Mouse (Mus musculus) right cerebral cortex, postnatal 36 days (tissue): ENCODE results near the gene Bbs12.

Source experiments
- DNase-seq, 2 experiments: peaks; one replicate each; pipeline ENCODE4 v3.0.0; 2022; ENCODE audit warnings: low spot score in 2 of 2, mixed read lengths in 1 of 2

Bbs12 gene

DNA sequence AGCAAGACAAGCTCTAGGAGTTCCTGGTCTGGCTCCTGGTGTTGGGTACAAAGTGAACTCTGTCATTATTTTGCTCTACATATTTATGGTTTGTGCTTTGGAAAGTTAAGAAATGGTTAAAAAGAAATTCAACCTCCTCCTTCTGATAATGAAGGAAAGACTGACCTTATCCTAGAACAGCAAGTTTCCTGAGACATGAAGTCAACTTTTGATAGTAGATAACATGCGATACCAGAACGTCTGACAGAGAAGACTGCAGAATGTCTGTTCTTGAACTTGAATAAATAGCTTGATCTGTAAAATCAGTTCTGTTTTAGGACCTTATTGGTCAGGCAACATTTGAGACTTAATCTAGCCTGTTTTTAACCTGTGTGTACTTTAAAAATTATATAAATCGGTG, 14.3 kb downstream of the Bbs12 start:
- DNase-seq, result no peak

DNA sequence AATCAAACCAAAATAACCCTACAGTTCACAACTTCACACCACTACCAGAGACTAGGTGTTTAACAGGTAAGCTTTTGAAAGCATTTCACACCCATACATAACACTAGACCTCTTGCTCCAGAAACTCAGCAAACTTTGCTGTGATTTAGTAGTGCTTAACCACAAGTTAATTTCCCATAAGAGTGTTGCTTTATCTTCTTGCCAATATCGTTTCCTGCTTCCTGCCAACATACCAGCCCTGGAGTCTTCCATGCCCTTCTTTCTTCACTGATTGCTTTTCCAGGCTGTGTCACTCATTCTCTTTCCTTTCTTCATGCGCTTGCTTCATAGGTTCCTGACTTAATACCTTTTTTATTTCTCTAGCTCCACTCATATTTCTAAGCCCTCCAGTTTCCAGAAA, 16.1 kb downstream of the Bbs12 start:
- no peak for DNase-seq

DNA sequence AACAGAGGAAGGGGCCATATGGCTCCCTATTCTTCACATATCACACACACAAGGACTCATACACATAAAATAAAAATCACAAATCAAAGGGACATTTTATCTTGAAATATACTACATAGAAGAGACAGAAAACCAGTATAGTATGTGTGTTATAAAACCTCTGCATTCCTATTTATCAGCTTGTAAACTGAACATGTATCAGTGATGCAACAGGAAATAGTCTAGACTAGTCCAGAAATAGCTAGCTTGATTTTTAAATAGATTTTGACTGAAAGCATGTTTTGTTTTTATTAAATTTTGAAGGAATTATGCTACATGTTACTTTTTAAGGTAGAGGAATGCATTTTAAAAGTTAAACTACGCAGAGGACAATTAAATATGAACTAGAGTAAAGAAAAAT, 17.6 kb downstream of the Bbs12 start:
- DNase-seq, result no peak

DNA sequence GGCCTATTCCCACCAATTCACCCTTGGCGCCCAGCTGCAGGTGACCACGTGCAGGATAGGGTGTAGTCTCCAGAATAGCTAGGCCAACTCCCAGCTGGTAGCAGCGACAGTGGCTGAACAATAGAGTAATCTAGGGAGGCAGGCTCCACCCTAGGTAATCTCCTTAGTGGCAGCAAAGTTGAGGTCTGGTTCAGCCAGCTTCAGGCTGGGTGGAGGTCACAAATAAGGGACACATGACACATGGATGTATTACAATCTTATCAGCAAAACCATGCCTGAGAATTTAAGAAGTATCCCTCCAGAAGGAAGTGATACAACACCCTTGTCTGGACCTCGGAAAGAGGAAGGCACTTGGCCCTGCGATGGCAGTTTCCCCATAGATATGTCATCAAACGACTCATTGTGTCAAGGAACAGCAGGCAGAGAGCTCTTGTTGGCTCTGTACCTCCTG, 19.7 kb downstream of the Bbs12 start:
- no peak for DNase-seq

DNA sequence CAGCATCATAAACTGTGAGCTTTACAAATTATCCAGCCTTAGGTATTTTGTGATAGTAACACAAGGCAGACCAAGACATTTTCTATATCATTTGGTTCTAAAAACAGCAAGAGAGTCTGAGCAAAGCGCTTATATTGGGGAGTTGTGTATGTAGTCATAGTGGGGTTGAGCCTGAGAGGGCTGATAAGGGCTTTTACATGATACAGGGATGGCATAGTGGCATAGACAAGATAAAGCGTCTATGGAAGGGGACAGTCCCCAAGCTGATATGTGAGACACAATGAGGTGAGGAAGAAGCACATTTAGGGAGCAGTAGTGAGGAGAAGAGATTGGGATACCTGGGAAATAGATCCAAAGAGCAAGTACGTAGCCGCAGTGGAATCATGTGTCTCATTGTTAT, 21.7 kb downstream of the Bbs12 start:
- no peak for DNase-seq

DNA sequence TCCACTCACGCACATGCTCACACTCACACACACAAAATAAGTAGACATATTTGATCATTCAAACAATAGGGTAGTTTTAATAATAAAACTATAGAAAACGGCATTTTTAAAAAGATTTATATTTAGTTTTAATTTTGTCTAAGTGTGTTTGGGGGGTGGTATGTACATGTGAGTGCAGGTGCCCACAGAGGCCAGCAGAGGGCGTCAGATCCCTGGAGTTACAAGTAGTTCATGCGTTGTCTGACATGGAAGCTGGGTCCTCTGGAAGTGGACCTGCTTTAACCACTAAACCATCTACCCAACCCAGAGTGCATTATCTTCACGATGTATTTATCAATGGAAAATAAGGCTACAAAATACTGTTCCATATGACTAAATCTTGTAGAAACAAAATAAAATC, 28.8 kb downstream of the Bbs12 start:
- DNase-seq, result no peak

DNA sequence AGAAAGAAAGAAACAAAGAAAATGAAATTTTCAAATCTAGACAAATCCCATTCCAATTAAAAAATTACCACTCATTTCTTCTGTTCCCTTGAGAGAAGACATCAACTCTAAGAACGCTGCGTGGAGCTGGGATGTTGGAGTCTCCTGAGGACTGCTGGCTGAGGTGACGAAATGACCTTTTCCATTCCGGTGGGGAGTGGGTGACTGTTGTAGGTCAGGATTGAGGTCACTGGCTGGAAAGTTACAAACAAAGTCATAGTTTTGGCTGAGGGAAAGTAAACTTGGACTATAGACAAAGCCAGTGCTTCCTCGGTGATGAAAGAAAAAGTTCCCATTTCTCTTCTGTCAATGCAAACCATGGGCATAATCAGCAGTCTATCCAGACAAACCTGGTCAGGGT, 30.5 kb downstream of the Bbs12 start:
- DNase-seq, result no peak

DNA sequence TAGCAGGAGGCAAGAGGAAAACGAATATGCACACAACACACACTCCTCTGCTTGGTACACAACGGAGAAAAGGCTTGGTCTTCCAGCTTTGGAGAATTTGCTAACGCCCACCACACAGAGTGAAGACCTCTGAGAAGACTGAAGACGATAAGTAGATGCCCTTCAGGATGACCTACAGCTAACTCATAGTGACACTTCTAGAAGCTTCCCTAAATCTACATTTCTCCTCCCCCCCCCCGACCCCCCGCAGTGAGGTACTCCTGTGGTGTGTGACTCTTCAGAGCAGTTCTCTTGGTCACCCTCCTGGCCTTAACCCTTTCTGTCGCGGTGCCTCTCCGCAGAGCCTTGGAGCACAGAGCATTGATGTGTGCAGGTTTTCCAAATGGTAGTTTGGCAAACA, 35.3 kb downstream of the Bbs12 start:
- DNase-seq, result no peak

DNA sequence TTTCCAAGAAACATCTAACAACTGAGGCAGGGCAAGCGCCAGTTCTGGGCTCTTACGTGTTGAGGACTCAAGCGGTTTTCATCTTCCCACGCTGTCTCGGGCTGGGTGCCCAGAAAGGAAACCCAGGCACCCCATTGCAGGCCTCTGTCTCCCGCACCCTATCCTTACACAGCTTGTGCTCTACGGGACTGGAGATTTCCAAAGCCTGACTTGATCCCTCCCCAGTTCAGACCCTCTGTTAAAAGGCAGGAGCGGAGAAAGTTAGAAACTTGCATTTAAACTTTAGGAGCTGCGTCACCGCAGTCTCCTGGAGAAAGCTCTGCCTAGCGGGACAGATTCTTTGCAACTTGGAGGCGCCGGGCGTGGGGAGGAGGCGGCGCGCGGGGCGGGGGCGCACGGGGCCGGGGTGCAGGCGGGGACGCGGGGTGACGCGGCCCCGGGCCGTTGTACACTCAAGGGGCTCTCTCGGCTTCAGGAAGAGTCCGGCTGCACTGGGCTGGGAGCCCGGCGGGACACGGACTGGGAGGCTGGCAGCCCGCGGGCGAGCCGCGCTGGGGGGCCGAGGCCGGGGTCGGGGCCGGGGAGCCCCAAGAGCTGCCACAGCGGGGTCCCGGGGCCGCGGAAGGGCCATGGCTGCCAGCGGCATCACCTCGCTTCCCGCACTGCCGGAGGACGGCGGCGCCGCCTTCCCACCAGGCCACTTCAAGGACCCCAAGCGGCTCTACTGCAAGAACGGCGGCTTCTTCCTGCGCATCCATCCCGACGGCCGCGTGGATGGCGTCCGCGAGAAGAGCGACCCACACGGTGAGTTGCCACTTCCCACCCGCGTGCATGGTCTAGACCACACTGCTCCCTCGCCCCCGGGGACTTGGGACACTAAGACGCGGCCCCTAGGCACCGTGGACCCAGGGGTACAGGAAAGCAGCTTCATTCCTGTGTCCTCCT, 36.1 kb downstream of the Bbs12 start, which contains the start of gene Fgf2:
Gene Fgf2 (plus strand): TSS at position 126 of the 945 bp plus-strand sequence.
- peak; percentile 17 to 44 for DNase-seq

DNA sequence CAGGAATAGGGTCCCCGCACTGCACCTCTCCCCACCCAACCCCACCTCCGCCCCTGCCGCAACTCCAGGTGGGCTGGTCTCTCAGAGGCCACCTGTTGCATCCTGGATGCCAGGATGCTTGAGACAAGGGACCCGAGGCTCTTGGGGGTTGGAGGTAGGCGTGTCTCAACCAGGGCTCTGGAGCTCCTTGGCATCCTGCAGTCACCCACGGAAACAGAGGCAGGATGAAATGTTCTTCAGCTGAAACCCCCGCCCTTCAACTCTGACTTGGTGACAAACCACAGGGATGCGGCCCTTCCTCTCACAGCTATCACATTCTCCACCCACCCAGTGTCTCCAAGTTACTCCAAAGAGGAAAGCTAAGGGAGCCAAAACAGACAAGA, 36.8 kb downstream of the Bbs12 start:
- DNase-seq, result no peak

DNA sequence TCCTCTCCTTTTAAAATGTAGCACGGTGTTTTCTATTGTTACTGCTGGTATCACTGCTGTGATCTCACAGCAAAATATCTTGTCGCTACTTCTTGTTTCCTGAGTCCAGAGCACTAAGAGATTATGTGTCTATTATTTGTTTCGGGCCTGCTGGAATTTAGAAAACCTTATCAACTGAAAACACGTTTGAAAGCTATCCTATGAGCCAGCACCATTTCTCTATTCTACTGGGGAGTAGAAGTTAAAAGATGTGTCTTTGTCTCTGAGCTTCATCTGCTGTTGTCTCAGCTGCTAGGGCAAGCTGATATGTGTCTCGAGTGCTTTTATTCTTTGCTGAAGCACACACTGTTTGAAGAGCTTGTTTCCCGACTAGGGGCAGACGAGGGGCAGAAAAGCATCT, 38.0 kb downstream of the Bbs12 start:
- DNase-seq, result no peak

DNA sequence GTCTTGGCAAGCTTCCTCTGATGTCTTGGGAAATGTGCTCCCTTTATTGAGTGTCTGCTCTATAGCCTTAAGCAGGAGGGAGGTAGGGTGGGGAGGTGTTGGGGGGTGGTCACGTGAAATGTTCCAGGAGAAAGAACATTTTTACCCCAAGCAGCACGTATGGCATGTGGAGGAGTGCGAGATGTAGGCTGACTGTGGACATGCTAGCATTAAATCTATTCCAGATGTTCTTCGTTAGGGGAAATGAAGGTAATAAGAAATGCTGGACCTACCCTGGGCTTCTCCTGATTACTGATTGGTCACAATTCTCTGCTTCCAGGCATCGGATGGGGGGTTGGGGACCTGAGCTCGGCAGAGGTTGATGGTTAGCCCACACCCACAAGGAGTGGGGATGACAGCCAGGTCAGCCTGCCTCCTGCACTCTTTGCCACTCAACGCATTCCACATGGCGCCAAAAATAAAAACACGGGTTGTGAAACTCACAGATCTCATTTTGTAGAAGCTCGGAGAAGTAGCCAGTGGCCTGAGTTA, 41.7 kb downstream of the Bbs12 start:
- no peak for DNase-seq

DNA sequence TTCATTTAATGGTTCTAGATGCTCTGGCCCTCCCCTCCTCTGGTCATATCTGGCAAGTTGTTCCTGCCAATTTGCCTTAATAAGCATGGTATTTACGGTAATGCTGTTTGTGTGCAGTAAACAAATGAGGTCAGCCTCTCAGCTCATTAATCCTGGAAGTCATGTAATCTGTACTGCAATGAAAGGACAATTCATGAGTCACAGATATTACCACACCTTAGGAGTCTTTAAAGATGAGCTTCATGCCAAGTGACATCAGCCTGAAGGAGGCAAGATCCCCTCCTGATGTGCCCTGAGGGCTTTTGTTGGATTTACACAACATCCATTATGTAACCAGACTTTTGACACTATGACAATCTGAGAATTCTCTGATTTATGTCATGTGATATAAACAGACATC, 42.4 kb downstream of the Bbs12 start:
- no peak for DNase-seq

DNA sequence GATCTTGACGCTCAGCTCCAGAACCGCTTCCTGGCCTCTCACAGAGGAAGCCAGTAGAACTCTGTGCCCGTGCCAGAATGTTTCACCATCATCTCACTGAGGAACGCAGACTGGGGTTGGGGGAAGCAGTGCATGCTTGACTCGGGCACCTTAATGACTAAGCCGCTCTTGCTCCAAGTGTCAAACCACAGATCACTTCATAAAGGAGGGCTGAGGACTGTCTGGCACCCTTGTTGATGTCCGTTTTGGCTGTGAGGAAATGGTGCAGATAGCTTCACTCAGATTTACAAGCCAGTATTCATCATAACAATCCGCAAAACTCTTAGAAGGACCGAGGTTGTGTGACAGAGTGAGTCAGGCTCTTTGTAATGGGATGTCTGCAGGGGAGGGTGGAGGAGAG, 48.4 kb downstream of the Bbs12 start:
- DNase-seq, result no peak

DNA sequence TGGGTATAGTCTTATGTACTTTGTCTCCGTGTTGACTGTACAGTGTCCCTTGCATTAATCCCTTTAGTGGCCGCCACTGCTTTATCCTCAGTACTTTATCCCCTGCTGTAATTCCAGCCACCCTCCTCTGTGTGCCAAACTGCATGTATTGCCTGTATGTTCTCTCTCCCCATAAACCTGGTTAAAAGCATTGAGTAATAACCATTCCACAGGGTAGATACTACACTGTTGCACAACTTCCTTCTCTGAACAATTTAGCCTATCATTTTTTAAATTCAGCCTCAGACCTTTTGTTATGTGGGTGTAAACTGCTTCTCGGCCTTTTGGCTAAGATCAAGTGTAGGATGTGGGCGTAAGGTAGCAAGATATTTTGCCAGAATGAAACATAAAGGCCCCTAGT, 52.8 kb downstream of the Bbs12 start:
- no peak for DNase-seq

DNA sequence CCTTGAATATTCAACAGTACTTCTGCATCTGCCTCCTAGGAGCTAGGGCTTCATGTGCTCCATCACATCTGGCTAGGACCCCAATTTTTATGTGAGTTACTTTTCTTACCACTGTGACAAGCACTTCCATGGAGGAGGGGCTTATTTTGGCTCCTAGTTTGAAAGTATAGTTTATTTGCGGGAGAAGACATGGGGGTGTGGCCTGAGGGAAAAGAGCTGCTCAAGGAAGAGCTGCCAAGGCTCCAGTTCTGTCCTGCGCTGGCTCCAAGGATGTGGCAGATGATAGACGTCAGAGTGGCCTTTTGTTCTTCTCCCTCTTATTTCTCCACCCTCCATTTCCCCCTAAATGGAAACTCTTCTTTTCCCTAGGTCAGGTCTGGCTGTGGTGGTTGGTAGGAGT, 53.6 kb downstream of the Bbs12 start:
- no peak for DNase-seq

DNA sequence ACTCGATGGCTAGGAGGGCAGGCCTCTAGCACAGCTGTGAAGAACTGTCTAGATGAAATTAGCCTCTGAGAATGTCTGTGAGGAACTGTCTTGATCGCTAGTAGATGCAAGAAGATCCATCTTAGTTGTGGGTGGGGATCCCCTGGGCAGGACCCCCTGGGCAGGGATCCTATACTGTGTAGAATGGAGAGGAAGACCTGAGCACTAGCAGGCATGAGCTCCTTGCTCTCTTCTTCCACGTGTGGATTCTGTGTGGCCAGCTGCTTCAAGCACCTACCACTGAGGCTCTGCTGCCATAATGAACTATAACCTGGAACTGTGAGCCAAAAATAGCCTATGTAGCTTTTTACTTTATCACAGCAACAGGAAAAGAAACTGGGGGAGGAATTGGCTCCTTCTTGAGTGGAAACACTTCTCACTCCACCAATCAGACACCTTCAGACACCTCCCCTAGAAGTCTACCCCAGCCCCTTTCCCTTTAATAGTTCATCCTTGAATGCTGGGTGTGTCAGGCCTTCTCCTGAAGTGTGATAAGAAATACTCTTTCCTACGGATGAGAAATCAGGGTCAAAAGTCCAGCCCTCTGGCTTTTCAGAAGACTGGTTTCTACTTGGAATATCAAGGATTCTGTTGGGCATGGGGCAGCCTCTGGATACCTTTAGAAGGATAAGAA, 54.2 kb downstream of the Bbs12 start:
- no peak for DNase-seq

DNA sequence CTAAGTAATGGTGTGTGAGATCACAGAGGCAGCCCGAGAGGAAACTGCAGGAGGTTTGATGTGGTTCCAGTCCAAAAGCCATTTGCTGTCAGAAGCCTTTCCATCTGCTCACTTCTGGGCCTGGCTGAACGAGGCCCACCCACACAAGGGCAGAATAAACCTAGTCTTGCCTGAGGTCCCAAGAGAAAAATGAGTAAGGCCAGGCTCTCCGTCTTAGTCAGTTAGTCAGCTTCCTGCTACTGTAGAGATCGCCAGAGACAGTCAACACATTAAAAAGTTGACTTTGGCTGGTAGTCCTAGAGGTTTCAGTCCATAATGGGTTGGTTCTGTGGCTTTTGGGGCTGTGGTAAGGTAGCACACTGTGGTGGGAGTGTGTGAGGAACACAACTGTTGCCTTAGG, 58.1 kb downstream of the Bbs12 start:
- no peak for DNase-seq
